Mouse (Mus musculus) C2C12 (cell line): ENCODE measurements around the gene Hist1h2ab.

Experiments used
- CEBPB ChIP-seq: IDR thresholded peaks from one replicate; pipeline ENCODE4 v1.6.1; 2011; ENCODE audit warnings: low read depth, mild to moderate bottlenecking, control low read depth, moderate library complexity
- CTCF ChIP-seq: IDR thresholded peaks from one replicate; pipeline ENCODE4 v1.5.1; 2011; ENCODE audit not compliant: control insufficient read depth, insufficient read depth, insufficient read length
- FOSL1 ChIP-seq: IDR thresholded peaks from one replicate; pipeline ENCODE4 v1.8.0; 2011; ENCODE audit warnings: mild to moderate bottlenecking, low read length; ENCODE audit not compliant: poor library complexity, insufficient read depth, severe bottlenecking
- MAX ChIP-seq: IDR thresholded peaks from one replicate; pipeline ENCODE4 v1.6.1; 2011; ENCODE audit warnings: mild to moderate bottlenecking, control low read depth
- MYOD1 ChIP-seq: IDR thresholded peaks from one replicate; pipeline ENCODE4 v1.6.1; 2011; ENCODE audit warnings: low read depth; ENCODE audit not compliant: control insufficient read depth, insufficient read length
- MYOG ChIP-seq: IDR thresholded peaks from one replicate; pipeline ENCODE4 v1.6.1; 2011; ENCODE audit not compliant: control insufficient read depth, insufficient read length; ENCODE audit errors: extremely low read depth
- USF1 ChIP-seq: IDR thresholded peaks from one replicate; pipeline ENCODE4 v1.6.1; 2011; ENCODE audit warnings: low read depth, mild to moderate bottlenecking, control low read depth, moderate library complexity

DNA sequence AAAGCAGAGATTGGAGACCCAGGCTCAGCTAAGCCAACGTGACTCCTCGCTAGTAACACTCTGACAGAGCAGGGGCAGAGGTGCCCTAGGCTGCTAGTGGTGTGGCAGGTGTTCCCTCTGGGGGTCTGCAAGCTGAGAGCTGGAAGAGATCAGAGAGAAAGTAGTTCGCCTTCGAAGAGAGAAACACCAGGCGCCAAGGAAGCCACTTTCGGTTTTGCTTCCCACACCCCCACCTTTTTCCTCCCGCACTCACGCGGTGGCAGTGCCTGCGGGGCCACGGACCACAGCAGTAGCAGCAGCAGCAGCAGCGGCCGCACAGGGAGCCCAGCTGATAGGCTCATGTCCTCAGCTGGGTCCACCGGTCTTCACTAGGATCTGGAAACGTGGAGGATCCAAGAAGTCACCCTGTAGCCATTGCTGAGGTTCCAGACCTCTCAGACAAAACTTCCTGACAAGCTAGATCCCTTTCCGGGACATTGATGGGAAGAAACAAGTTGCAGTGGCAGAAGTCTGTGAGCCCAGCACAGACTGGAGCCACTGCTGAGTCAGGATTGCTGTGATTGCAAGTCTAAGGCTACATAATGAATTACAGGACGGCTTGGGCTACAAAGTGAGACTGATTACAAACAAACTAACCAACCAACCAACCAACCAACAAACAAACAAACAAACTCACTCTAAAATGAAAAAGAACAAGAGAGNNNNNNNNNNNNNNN lies 40.4 kb upstream of the Hist1h2ab start, which contains the start of gene Hfe:
- no peak for TF ChIP-seq CTCF
- TF ChIP-seq MYOD1, result no peak
- TF ChIP-seq USF1, result no peak
- TF ChIP-seq MYOG, result no peak
- no peak for TF ChIP-seq MAX
- TF ChIP-seq CEBPB, result no peak
- no peak for TF ChIP-seq FOSL1
